Mouse (Mus musculus) stomach, embryonic 16.5 days (tissue): ENCODE measurements around the gene B2m. TPM values are rescaled to one million over a fixed set of nuclear protein-coding genes. Genes with fewer than 3 reads are reported as not detected.

Source experiments
- polyA plus RNA-seq: library from polyadenylated mRNA; unstranded; fragments of >200 nt; fragmentation: Nextera tagmentation; extraction: Ambion mirVana; gene quantifications from 2 replicates; pipeline ENCODE4 v1.2.1, GENCODE M21; 2015

The B2m gene
- polyA plus RNA-seq, 1 experiment from 2014 or later, result 395 TPM

Other genes starting within 250 kb of the B2m start
- gene Ctdspl2, start 191.7 kb upstream of the B2m start, polyA plus RNA-seq, result 41.3 and 49.1 TPM in 2 replicates
- 0.05 and 0.09 TPM in 2 replicates for gene Mageb3, start 191.6 kb upstream of the B2m start, polyA plus RNA-seq
- gene Eif3j1, start 119.1 kb upstream of the B2m start, polyA plus RNA-seq, result 8.9 and 9.5 TPM in 2 replicates
- gene Spg11, start 29.3 kb upstream of the B2m start, polyA plus RNA-seq, result 8.8 and 9.7 TPM in 2 replicates
- 0.12 TPM in 2 replicates for gene Trim69, start 13.0 kb downstream of the B2m start, polyA plus RNA-seq
- not detected in 2 replicates for gene Patl2, start 38.5 kb downstream of the B2m start, polyA plus RNA-seq
- gene Terb2, start 38.6 kb downstream of the B2m start, polyA plus RNA-seq, result not detected in 2 replicates
- 50.9 and 52.4 TPM in 2 replicates for gene Sord, start 87.1 kb downstream of the B2m start, polyA plus RNA-seq
- 1.6 and 2.6 TPM in 2 replicates for gene Duox2, start 150.8 kb downstream of the B2m start, polyA plus RNA-seq
- gene Duoxa2, start 151.2 kb downstream of the B2m start, polyA plus RNA-seq, result 3.4 and 6.1 TPM in 2 replicates
- 11.4 and 17.4 TPM in 2 replicates for gene Duoxa1, start 166.0 kb downstream of the B2m start, polyA plus RNA-seq
- 2.7 and 4.3 TPM in 2 replicates for gene Duox1, start 168.0 kb downstream of the B2m start, polyA plus RNA-seq
- 1.1 and 2.5 TPM in 2 replicates for gene Shf, start 221.5 kb downstream of the B2m start, polyA plus RNA-seq